Mouse (Mus musculus) lung, postnatal 0 days (tissue): ENCODE results near the gene Grm7. TPM values are rescaled to one million over a fixed set of nuclear protein-coding genes. Genes with fewer than 3 reads are reported as not detected.

Experiments
- ATAC-seq: fragments of 200-750 bp; cut with Nextera tagmentation; 2 replicates; pipeline ENCODE4 v1.8.0; 2017; ENCODE audit warnings: moderate library complexity
- DNase-seq: peaks from one replicate; pipeline ENCODE4 v3.0.0-alpha.2; 2016; ENCODE audit warnings: low spot score
- H3K27ac ChIP-seq: fragments of 300-500 bp; sonication (generic); 2 replicates; pipeline ENCODE4 v1.5.1; 2014; ENCODE audit warnings: antibody characterized with exemption, mild to moderate bottlenecking, low read length, mixed read lengths
- H3K27me3 ChIP-seq: fragments of 300-500 bp; sonication (generic); replicated peaks from 2 replicates; pipeline ENCODE4 v1.6.1; 2014; ENCODE audit warnings: low read length, mixed read lengths; ENCODE audit not compliant: insufficient read depth
- H3K36me3 ChIP-seq: fragments of 300-500 bp; sonication (generic); 2 replicates; pipeline ENCODE4 v1.6.1; 2014; ENCODE audit warnings: low read length, mixed read lengths; ENCODE audit not compliant: insufficient read depth
- H3K4me1 ChIP-seq: fragments of 300-500 bp; sonication (generic); 2 replicates; pipeline ENCODE4 v1.6.1; 2014; ENCODE audit warnings: antibody characterized with exemption, low read depth, low read length, mixed read lengths; ENCODE audit not compliant: insufficient read depth
- H3K4me2 ChIP-seq: fragments of 300-500 bp; sonication (generic); replicated peaks from 2 replicates; pipeline ENCODE4 v1.6.1; 2014; ENCODE audit warnings: low read depth, mild to moderate bottlenecking, low read length, moderate library complexity, mixed read lengths
- H3K4me3 ChIP-seq: fragments of 300-500 bp; sonication (generic); 2 replicates; pipeline ENCODE4 v1.5.1; 2014; ENCODE audit warnings: low read depth, low read length
- H3K9ac ChIP-seq: fragments of 300-500 bp; sonication (generic); replicated peaks from 2 replicates; pipeline ENCODE4 v1.6.1; 2014; ENCODE audit warnings: low read depth, mild to moderate bottlenecking
- H3K9me3 ChIP-seq: fragments of 300-500 bp; sonication (generic); 2 replicates; pipeline ENCODE4 v1.6.1; 2016; ENCODE audit warnings: low read length, mixed read lengths
- CTCF ChIP-seq: IDR thresholded peaks from 2 replicates; pipeline ENCODE4 v1.5.1; 2016; ENCODE audit warnings: antibody characterized with exemption, mild to moderate bottlenecking
- EP300 ChIP-seq: IDR thresholded peaks from 2 replicates; pipeline ENCODE4 v1.6.1; 2016; ENCODE audit warnings: antibody characterized with exemption, mild to moderate bottlenecking, control low read depth
- WGBS: fragments of 180-500 bp; shearing (Covaris S2); extraction: QIAGEN DNeasy Blood & Tissue Kit; methylation state at CpG from one replicate; pipeline ENCODE4 v1.1.7; 2014; 5-methylcytosine and 5-hydroxymethylcytosine counted together
- polyA plus RNA-seq: library from polyadenylated mRNA; unstranded; fragments of >200 nt; fragmentation: Nextera tagmentation; extraction: Ambion mirVana; gene quantifications from 2 replicates; pipeline ENCODE4 v1.2.1, GENCODE M21; 2015

The Grm7 gene
- polyA plus RNA-seq, 1 experiment from 2014 or later: not detected

DNA sequence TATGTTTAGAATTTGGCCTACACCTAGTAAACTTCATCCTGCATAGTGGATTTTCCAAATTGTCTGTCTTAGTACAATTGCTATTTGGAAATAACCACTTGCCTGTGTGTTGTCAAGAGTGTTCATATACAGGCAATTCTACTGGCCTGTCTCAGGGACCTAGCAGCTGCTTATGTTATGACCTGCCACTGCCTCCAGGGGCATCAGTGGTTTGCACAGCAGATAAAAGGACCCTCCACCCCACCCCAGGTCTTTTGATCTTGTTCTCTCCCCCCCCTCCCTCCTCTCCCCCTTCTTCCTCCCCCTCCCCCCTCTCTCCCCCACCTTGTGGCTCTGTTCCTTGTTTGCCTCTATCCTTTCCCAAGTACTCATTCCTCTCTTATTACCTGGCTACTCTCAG lies 403.9 kb downstream of the Grm7 start:
- H3K4me3 ChIP-seq: no peak overlapping the region
- no peak for DNase-seq
- no peak for ATAC-seq
- H3K9ac ChIP-seq: no peak overlapping the region
- no peaks in the 10 kb centered on the region for H3K36me3 ChIP-seq
- H3K27ac ChIP-seq: no peak overlapping the region
- no peak for TF ChIP-seq EP300
- TF ChIP-seq CTCF: no peak
- no peaks in the 10 kb centered on the region for H3K9me3 ChIP-seq
- no peaks in the 10 kb centered on the region for H3K27me3 ChIP-seq
- no peak overlapping the region for H3K4me2 ChIP-seq
- no peaks in the 10 kb centered on the region for H3K4me1 ChIP-seq

DNA sequence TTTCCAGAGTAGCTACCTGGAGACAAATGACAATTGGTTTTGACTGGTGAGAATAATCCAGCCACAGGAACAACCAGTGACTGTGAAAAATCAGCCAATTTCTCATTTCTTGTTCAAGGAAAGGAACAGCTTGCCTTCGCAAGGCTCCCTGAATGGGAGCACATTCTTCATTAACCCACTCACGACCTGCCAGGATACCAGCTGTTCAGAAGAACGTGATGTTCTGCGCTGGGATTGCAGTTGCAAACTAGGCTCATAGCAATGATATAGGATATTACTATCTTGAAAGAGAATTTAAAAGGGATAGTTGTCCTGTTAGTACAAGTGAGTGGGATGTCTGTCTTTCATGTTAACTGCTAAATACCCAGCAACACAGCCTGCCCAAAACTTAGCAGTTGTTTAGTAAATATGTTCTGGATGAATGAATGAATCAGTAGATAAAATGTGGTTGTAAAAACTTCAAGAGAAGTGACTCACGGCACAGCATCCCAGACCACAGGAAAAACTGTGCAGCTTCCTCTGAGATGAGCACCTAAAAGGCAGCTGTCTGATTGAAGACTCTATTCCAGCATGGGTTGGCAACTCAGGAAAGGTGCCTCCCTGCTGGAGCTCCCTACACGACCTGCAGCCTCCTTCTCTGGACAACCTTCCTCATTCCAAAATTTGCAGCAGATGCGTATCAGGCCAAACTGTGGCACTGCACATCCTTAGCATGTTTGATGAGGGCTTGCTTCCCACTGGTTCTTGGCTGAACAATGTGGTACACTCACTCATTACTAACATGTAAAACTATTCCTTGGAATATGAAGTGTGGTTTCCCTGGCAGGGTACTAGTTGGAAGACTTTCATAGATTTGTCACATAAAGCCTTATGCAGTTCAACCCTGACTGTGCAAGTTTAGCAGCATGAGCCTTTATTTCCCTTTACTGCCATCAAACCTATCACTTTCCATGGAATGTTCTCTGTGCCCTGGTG lies 408.9 kb downstream of the Grm7 start:
- Histone ChIP-seq H3K27ac (no peak overlapping the region), H3K4me1 (no peaks in the 10 kb centered on the region), H3K9me3 (no peaks in the 10 kb centered on the region), H3K36me3 (no peaks in the 10 kb centered on the region), H3K4me3 (no peak overlapping the region), H3K27me3 (no peaks in the 10 kb centered on the region), H3K4me2 (no peak overlapping the region), H3K9ac (no peak overlapping the region)
- DNase-seq: no peak
- TF ChIP-seq CTCF (no peak), EP300 (no peak)
- ATAC-seq: no peak
- 60% methylated on average over 7 of the region's 7 CpGs for WGBS

DNA sequence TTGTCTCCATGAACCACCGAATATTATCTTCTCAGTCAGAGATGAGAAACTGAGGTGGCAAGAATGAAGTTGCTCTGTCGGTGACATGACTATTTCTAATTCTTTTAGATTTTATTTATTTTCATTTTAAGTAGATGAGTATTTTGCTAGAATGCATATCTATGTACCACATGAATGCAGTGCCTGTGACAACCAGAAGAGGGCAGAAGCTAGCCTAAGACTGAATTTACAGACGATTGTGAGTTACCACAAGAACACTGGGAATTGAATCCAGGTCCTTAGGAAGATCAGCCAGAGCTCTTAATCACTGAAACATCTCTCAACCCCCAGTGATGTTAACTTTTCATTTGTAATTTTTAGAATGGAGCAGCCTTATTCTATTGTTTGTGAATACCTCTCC lies 412.4 kb downstream of the Grm7 start:
- H3K27me3 ChIP-seq: no peaks in the 10 kb centered on the region
- H3K9ac ChIP-seq: no peak overlapping the region
- no peak overlapping the region for H3K27ac ChIP-seq
- H3K4me1 ChIP-seq: no peaks in the 10 kb centered on the region
- H3K9me3 ChIP-seq: no peaks in the 10 kb centered on the region
- ATAC-seq: no peak
- H3K4me3 ChIP-seq: no peak overlapping the region
- H3K4me2 ChIP-seq: no peak overlapping the region
- WGBS: 78% methylated on average over 3 of the region's 3 CpGs
- no peak for DNase-seq
- TF ChIP-seq CTCF (0 out of 2 replicates have a peak, but pooled peaks have one; percentile 6), EP300 (no peak)
- no peaks in the 10 kb centered on the region for H3K36me3 ChIP-seq

DNA sequence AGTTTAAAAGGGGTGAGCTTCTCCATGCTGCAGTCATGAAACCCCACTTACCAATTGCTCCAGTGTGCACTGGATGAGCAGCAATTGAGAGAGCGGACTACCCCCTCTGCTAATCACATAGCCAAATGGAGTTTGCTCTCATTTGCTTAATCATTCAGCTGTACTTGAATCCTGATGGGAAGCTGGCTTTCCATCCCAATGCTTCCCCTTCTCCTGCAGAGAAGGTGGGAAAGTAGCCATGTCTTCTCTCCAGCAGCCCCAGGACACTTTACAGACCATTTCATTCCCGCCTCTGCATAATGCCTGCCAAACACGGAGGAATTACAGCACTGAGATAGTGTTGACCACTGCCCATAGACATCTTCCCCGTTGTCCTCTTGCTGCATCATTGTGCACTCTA lies 414.6 kb downstream of the Grm7 start:
- Histone ChIP-seq H3K9ac (no peak overlapping the region), H3K27me3 (no peaks in the 10 kb centered on the region), H3K4me1 (no peaks in the 10 kb centered on the region), H3K4me3 (no peak overlapping the region), H3K4me2 (no peak overlapping the region), H3K9me3 (no peaks in the 10 kb centered on the region), H3K36me3 (no peaks in the 10 kb centered on the region), H3K27ac (no peak overlapping the region)
- TF ChIP-seq EP300 (no peak), CTCF (no peak)
- 85% methylated on average over 4 of the region's 4 CpGs for WGBS
- ATAC-seq (no peak), DNase-seq (no peak)

DNA sequence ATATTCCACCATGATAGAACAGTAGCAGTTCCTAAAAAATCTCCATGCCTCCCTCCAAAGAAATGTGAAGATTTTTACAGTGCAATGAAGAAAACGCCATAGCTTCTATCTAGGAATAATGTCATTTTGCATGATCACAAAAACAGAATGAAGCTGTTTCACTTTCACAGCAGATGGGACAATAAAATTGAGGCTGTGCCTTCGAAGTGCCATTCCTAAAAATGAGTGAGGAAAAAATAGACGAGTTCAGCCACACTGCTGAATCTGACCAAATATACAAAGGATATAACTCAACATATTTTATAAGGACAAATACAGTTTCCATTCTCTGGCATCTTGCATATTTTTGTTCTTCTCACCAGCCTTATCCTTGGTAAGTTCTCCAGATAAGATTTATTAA lies 439.2 kb downstream of the Grm7 start:
- TF ChIP-seq CTCF: no peak
- no peak for TF ChIP-seq EP300
- H3K4me1 ChIP-seq: no peaks in the 10 kb centered on the region
- H3K4me2 ChIP-seq: no peak overlapping the region
- DNase-seq (no peak), ATAC-seq (no peak)
- no peaks in the 10 kb centered on the region for H3K27me3 ChIP-seq
- no peaks in the 10 kb centered on the region for H3K36me3 ChIP-seq
- no peaks in the 10 kb centered on the region for H3K9me3 ChIP-seq
- H3K27ac ChIP-seq: no peak overlapping the region
- H3K4me3 ChIP-seq: no peak overlapping the region
- H3K9ac ChIP-seq: no peak overlapping the region
- 70% methylated on average over 3 of the region's 3 CpGs for WGBS

DNA sequence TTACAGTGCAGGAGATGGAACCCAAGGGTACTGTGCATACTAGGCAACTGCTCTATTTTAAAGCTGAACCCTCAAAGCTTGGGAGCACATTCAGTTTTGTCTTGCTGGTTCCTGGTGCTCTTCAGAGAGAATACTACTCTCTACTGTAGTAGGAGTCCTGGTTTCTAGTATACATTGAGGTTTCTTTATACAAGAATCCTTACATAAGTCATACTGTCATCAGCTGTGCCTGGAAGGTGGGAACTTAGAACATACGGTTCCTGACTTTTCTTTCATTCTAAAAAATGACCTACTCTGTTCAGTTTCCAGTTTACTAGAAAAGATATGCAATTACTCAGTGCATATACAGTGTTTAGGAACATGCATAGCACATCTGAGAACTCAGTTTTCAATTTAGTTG lies 449.4 kb downstream of the Grm7 start:
- no peaks in the 10 kb centered on the region for H3K27me3 ChIP-seq
- no peak for TF ChIP-seq CTCF
- TF ChIP-seq EP300: no peak
- H3K9me3 ChIP-seq: no peaks in the 10 kb centered on the region
- DNase-seq (no peak), ATAC-seq (no peak)
- H3K4me2 ChIP-seq: no peak overlapping the region
- no peak overlapping the region for H3K9ac ChIP-seq
- H3K36me3 ChIP-seq: no peaks in the 10 kb centered on the region
- 69% methylated on average over 1 of the region's 1 CpGs for WGBS
- H3K4me1 ChIP-seq: no peaks in the 10 kb centered on the region
- no peak overlapping the region for H3K27ac ChIP-seq
- no peak overlapping the region for H3K4me3 ChIP-seq
